Mouse (Mus musculus) lung, embryonic 16.5 days (tissue): ENCODE measurements at regions not wholly inside any gene's neighbourhood (a gene's known extent, or its start where the extent isn't known, plus 50 kb on each side); places are given as distances from the start of the nearest gene placed in this dataset.

Experiments
- ATAC-seq: fragments of 200-750 bp; cut with Nextera tagmentation; 2 replicates; pipeline ENCODE4 v1.8.0; 2017; ENCODE audit warnings: low read depth, mild to moderate bottlenecking, moderate library complexity
- H3K27ac ChIP-seq: fragments of 300-500 bp; sonication (generic); 2 replicates; pipeline ENCODE4 v1.5.1; 2014; ENCODE audit warnings: mild to moderate bottlenecking, control low read depth, low read length
- H3K27me3 ChIP-seq: fragments of 300-500 bp; sonication (generic); 2 replicates; pipeline ENCODE4 v1.6.1; 2014; ENCODE audit warnings: low read depth, low read length, mixed read lengths; ENCODE audit not compliant: control insufficient read depth, insufficient read depth
- H3K36me3 ChIP-seq: fragments of 300-500 bp; sonication (generic); 2 replicates; pipeline ENCODE4 v1.6.1; 2014; ENCODE audit warnings: low read length; ENCODE audit not compliant: control insufficient read depth, insufficient read depth
- H3K4me1 ChIP-seq: fragments of 300-500 bp; sonication (generic); replicated peaks from 2 replicates; pipeline ENCODE4 v1.6.1; 2014; ENCODE audit warnings: low read length, mixed read lengths; ENCODE audit not compliant: control insufficient read depth, insufficient read depth
- H3K4me2 ChIP-seq: fragments of 300-500 bp; sonication (generic); 2 replicates; pipeline ENCODE4 v1.6.1; 2014; ENCODE audit warnings: low read depth, low read length, control low read depth
- H3K4me3 ChIP-seq: fragments of 300-500 bp; sonication (generic); 2 replicates; pipeline ENCODE4 v1.5.1; 2014; ENCODE audit warnings: mild to moderate bottlenecking, low read length, control low read depth
- H3K9ac ChIP-seq: fragments of 300-500 bp; sonication (generic); 2 replicates; pipeline ENCODE4 v1.6.1; 2014; ENCODE audit warnings: low read length, control low read depth
- H3K9me3 ChIP-seq: fragments of 300-500 bp; sonication (generic); 2 replicates; pipeline ENCODE4 v1.6.1; 2016; ENCODE audit warnings: low read length; ENCODE audit not compliant: control insufficient read depth
- whole genome bisulfite sequencing: fragments of 180-500 bp; shearing (Covaris S2); extraction: QIAGEN DNeasy Blood & Tissue Kit; methylation state at CpG from one replicate; pipeline ENCODE4 v1.1.7; 2014; 5-methylcytosine and 5-hydroxymethylcytosine counted together

GRCm38 (mm10) chr4:22047730-22048455, 116.8 kb downstream of the Faxc start:
- H3K9ac ChIP-seq, result no peak overlapping the region
- H3K4me2 ChIP-seq, result no peak overlapping the region
- no peaks in the 10 kb centered on the region for H3K9me3 ChIP-seq
- H3K36me3 ChIP-seq, result no peaks in the 10 kb centered on the region
- 61% methylated on average over 8 of the region's 8 CpGs for WGBS
- no peak overlapping the region for H3K27ac ChIP-seq
- H3K4me3 ChIP-seq, result no peak overlapping the region
- H3K27me3 ChIP-seq, result no peaks in the 10 kb centered on the region
- ATAC-seq, result no peak
- no peaks in the 10 kb centered on the region for H3K4me1 ChIP-seq

- WGBS, result 50% methylated on average over 5 of the region's 5 CpGs
- Histone ChIP-seq H3K27me3 (no peaks in the 10 kb centered on the region), H3K4me1 (no peaks in the 10 kb centered on the region), H3K9ac (no peak overlapping the region), H3K27ac (no peak overlapping the region), H3K4me3 (no peak overlapping the region), H3K4me2 (no peak overlapping the region), H3K9me3 (no peaks in the 10 kb centered on the region), H3K36me3 (no peaks in the 10 kb centered on the region)
- no peak for ATAC-seq
These were observed 135.8 kb downstream of the Faxc start for GRCm38 (mm10) chr4:22066785-22067433.

- Histone ChIP-seq H3K4me3 (no peak overlapping the region), H3K9ac (no peak overlapping the region), H3K27ac (no peak overlapping the region), H3K4me1 (no peaks in the 10 kb centered on the region), H3K27me3 (no peaks in the 10 kb centered on the region), H3K36me3 (no peaks in the 10 kb centered on the region), H3K4me2 (no peak overlapping the region), H3K9me3 (no peaks in the 10 kb centered on the region)
- WGBS, result 72% methylated on average over 14 of the region's 14 CpGs
- no peak for ATAC-seq
These were observed 136.7 kb downstream of the Faxc start for GRCm38 (mm10) chr4:22067678-22068299.

- H3K36me3 ChIP-seq, result no peaks in the 10 kb centered on the region
- no peak for ATAC-seq
- WGBS, result 56% methylated on average over 3 of the region's 3 CpGs
- no peaks in the 10 kb centered on the region for H3K27me3 ChIP-seq
- no peak overlapping the region for H3K4me3 ChIP-seq
- no peaks in the 10 kb centered on the region for H3K9me3 ChIP-seq
- no peak overlapping the region for H3K27ac ChIP-seq
- H3K4me2 ChIP-seq, result no peak overlapping the region
- H3K9ac ChIP-seq, result no peak overlapping the region
- no peaks in the 10 kb centered on the region for H3K4me1 ChIP-seq
These were observed 157.2 kb downstream of the Faxc start for GRCm38 (mm10) chr4:22088209-22088787.

GRCm38 (mm10) chr4:22089637-22090041, 158.5 kb downstream of the Faxc start:
- Histone ChIP-seq H3K27ac (no peak overlapping the region), H3K36me3 (no peaks in the 10 kb centered on the region), H3K4me2 (no peak overlapping the region), H3K4me3 (no peak overlapping the region), H3K9me3 (no peaks in the 10 kb centered on the region), H3K9ac (no peak overlapping the region), H3K27me3 (no peaks in the 10 kb centered on the region), H3K4me1 (no peaks in the 10 kb centered on the region)
- no peak for ATAC-seq
- WGBS, result 95% methylated on average over 1 of the region's 1 CpGs

GRCm38 (mm10) chr4:22090536-22090935, 159.4 kb downstream of the Faxc start:
- no peak for ATAC-seq
- no peaks in the 10 kb centered on the region for H3K36me3 ChIP-seq
- H3K4me1 ChIP-seq, result no peaks in the 10 kb centered on the region
- H3K27ac ChIP-seq, result no peak overlapping the region
- H3K4me2 ChIP-seq, result no peak overlapping the region
- H3K4me3 ChIP-seq, result no peak overlapping the region
- no peaks in the 10 kb centered on the region for H3K9me3 ChIP-seq
- WGBS, result 71% methylated on average over 11 of the region's 11 CpGs
- H3K9ac ChIP-seq, result no peak overlapping the region
- no peaks in the 10 kb centered on the region for H3K27me3 ChIP-seq

GRCm38 (mm10) chr4:22092551-22092950, 161.4 kb downstream of the Faxc start:
- no peak overlapping the region for H3K4me2 ChIP-seq
- H3K4me3 ChIP-seq, result no peak overlapping the region
- 80% methylated on average over 4 of the region's 4 CpGs for WGBS
- H3K9me3 ChIP-seq, result no peaks in the 10 kb centered on the region
- no peaks in the 10 kb centered on the region for H3K4me1 ChIP-seq
- no peak for ATAC-seq
- no peak overlapping the region for H3K27ac ChIP-seq
- no peaks in the 10 kb centered on the region for H3K27me3 ChIP-seq
- H3K9ac ChIP-seq, result no peak overlapping the region
- H3K36me3 ChIP-seq, result no peaks in the 10 kb centered on the region

GRCm38 (mm10) chr4:22095257-22096031, 164.3 kb downstream of the Faxc start:
- Histone ChIP-seq H3K27ac (no peak overlapping the region), H3K27me3 (no peaks in the 10 kb centered on the region), H3K4me3 (no peak overlapping the region), H3K36me3 (no peaks in the 10 kb centered on the region), H3K9ac (no peak overlapping the region), H3K4me1 (no peaks in the 10 kb centered on the region), H3K9me3 (no peaks in the 10 kb centered on the region), H3K4me2 (no peak overlapping the region)
- no peak for ATAC-seq
- WGBS, result 36% methylated on average over 11 of the region's 11 CpGs

- WGBS, result 85% methylated on average over 9 of the region's 9 CpGs
- no peak for ATAC-seq
- H3K4me1 ChIP-seq, result no peaks in the 10 kb centered on the region
These were observed 167.5 kb downstream of the Faxc start for GRCm38 (mm10) chr4:22098605-22099004.

More at GRCm38 (mm10) chr4:22098605-22099004, 167.5 kb downstream of the Faxc start:
- H3K4me3 ChIP-seq, result no peak overlapping the region
- no peak overlapping the region for H3K27ac ChIP-seq
- H3K36me3 ChIP-seq, result no peaks in the 10 kb centered on the region
- no peaks in the 10 kb centered on the region for H3K27me3 ChIP-seq
- H3K9me3 ChIP-seq, result no peaks in the 10 kb centered on the region
- H3K9ac ChIP-seq, result no peak overlapping the region
- H3K4me2 ChIP-seq, result no peak overlapping the region
